Mouse (Mus musculus): ENCODE results near the gene Bahcc1. TPM values are rescaled to one million over a fixed set of nuclear protein-coding genes. Genes with fewer than 3 reads are reported as not detected.

The Bahcc1 gene
- polyA plus RNA-seq, 1 experiment from 2014 or later: 8.2 TPM

- H3K4me3 ChIP-seq (replicated peaks; ENCODE audit: low read depth, low read length): peak overlapping the region; percentile 94
- WGBS: under 1% methylated on average over 50 of the region's 51 CpGs
- peak overlapping the region; percentile 100 for H3K4me2 ChIP-seq (ENCODE audit: low read length)
- no peak for TF ChIP-seq CTCF (IDR thresholded peaks at IDR 0.05; ENCODE audit: low read depth)
- peak overlapping the region; percentile 86 for H3K27ac ChIP-seq
- DNase-seq (ENCODE audit: low spot score) (peak; percentile 54), ATAC-seq (replicated peaks; ENCODE audit: low FRiP score, low read depth) (no peak)
- H3K9ac ChIP-seq (ENCODE audit: low read depth, low read length): peak overlapping the region; percentile 99
- H3K4me1 ChIP-seq (replicated peaks; ENCODE audit: insufficient read depth, low read length): peaks cover 24% of the 10 kb centered on the region
- H3K9me3 ChIP-seq (replicated peaks; ENCODE audit: low read length): no peaks in the 10 kb centered on the region
- no peaks in the 10 kb centered on the region for H3K36me3 ChIP-seq (ENCODE audit: insufficient read depth, low read length)
- no peaks in the 10 kb centered on the region for H3K27me3 ChIP-seq (ENCODE audit: insufficient read depth, low read length)
Observed at GRCm38 (mm10) chr11:120233441-120234135, 841 bp downstream of the Bahcc1 start.

- peak overlapping the region; percentile 94 for H3K4me3 ChIP-seq (replicated peaks; ENCODE audit: low read depth, low read length)
- no peaks in the 10 kb centered on the region for H3K36me3 ChIP-seq (ENCODE audit: insufficient read depth, low read length)
- H3K27ac ChIP-seq: peak overlapping the region; percentile 86
- peaks cover 26% of the 10 kb centered on the region for H3K4me1 ChIP-seq (replicated peaks; ENCODE audit: insufficient read depth, low read length)
- H3K4me2 ChIP-seq (ENCODE audit: low read length): peak overlapping the region; percentile 100
- ATAC-seq (replicated peaks; ENCODE audit: low FRiP score, low read depth) (no peak), DNase-seq (ENCODE audit: low spot score) (peak; percentile 65)
- no peaks in the 10 kb centered on the region for H3K9me3 ChIP-seq (replicated peaks; ENCODE audit: low read length)
- H3K27me3 ChIP-seq (ENCODE audit: insufficient read depth, low read length): no peaks in the 10 kb centered on the region
- TF ChIP-seq CTCF (IDR thresholded peaks at IDR 0.05; ENCODE audit: low read depth): no peak
- peak overlapping the region; percentile 99 for H3K9ac ChIP-seq (ENCODE audit: low read depth, low read length)
- under 1% methylated on average over 52 of the region's 52 CpGs for WGBS
Observed at GRCm38 (mm10) chr11:120234136-120234775, 1.5 kb downstream of the Bahcc1 start.

- Histone ChIP-seq H3K9me3 (replicated peaks; ENCODE audit: low read length) (no peaks in the 10 kb centered on the region), H3K27ac (peak overlapping the region; percentile 86), H3K9ac (ENCODE audit: low read depth, low read length) (peak overlapping the region; percentile 99), H3K36me3 (ENCODE audit: insufficient read depth, low read length) (no peaks in the 10 kb centered on the region), H3K4me2 (ENCODE audit: low read length) (peak overlapping the region; percentile 100), H3K4me3 (replicated peaks; ENCODE audit: low read depth, low read length) (peak overlapping the region; percentile 94), H3K4me1 (replicated peaks; ENCODE audit: insufficient read depth, low read length) (peaks cover 27% of the 10 kb centered on the region), H3K27me3 (ENCODE audit: insufficient read depth, low read length) (no peaks in the 10 kb centered on the region)
- DNase-seq (ENCODE audit: low spot score) (peak; percentile 61), ATAC-seq (replicated peaks; ENCODE audit: low FRiP score, low read depth) (no peak)
- TF ChIP-seq CTCF (IDR thresholded peaks at IDR 0.05; ENCODE audit: low read depth): no peak
- 1% methylated on average over 35 of the region's 39 CpGs for WGBS
Observed at GRCm38 (mm10) chr11:120234776-120235181, 2.0 kb downstream of the Bahcc1 start.

GRCm38 (mm10) chr11:120235385-120236113 is 2.8 kb downstream of the Bahcc1 start:
- TF ChIP-seq CTCF (IDR thresholded peaks at IDR 0.05; ENCODE audit: low read depth): no peak
- ATAC-seq (replicated peaks; ENCODE audit: low FRiP score, low read depth) (no peak), DNase-seq (ENCODE audit: low spot score) (peak; percentile 78)
- peak overlapping the region; percentile 100 for H3K4me2 ChIP-seq (ENCODE audit: low read length)
- H3K27ac ChIP-seq: peak overlapping the region; percentile 91
- no peaks in the 10 kb centered on the region for H3K27me3 ChIP-seq (ENCODE audit: insufficient read depth, low read length)
- H3K9me3 ChIP-seq (replicated peaks; ENCODE audit: low read length): no peaks in the 10 kb centered on the region
- H3K9ac ChIP-seq (ENCODE audit: low read depth, low read length): peak overlapping the region; percentile 93
- H3K4me3 ChIP-seq (replicated peaks; ENCODE audit: low read depth, low read length): peak overlapping the region; percentile 94
- no peaks in the 10 kb centered on the region for H3K36me3 ChIP-seq (ENCODE audit: insufficient read depth, low read length)
- peaks cover 31% of the 10 kb centered on the region for H3K4me1 ChIP-seq (replicated peaks; ENCODE audit: insufficient read depth, low read length)
- under 1% methylated on average over 40 of the region's 40 CpGs for WGBS

- Histone ChIP-seq H3K9ac (ENCODE audit: low read depth, low read length) (peak overlapping the region; percentile 93), H3K9me3 (replicated peaks; ENCODE audit: low read length) (no peaks in the 10 kb centered on the region), H3K27me3 (ENCODE audit: insufficient read depth, low read length) (no peaks in the 10 kb centered on the region), H3K36me3 (ENCODE audit: insufficient read depth, low read length) (no peaks in the 10 kb centered on the region), H3K4me1 (replicated peaks; ENCODE audit: insufficient read depth, low read length) (peaks cover 36% of the 10 kb centered on the region), H3K4me2 (ENCODE audit: low read length) (peak overlapping the region; percentile 100), H3K27ac (peak overlapping the region; percentile 91), H3K4me3 (replicated peaks; ENCODE audit: low read depth, low read length) (peak overlapping the region; percentile 94)
- 0% methylated on average over 13 of the region's 13 CpGs for WGBS
- peak; percentile 53 for DNase-seq (ENCODE audit: low spot score)
- ATAC-seq (replicated peaks; ENCODE audit: low FRiP score, low read depth): no peak
- TF ChIP-seq CTCF (IDR thresholded peaks at IDR 0.05; ENCODE audit: low read depth): no peak
Observed at GRCm38 (mm10) chr11:120236114-120236437, 3.3 kb downstream of the Bahcc1 start.

GRCm38 (mm10) chr11:120236438-120237165 is 3.9 kb downstream of the Bahcc1 start:
- peak overlapping the region; percentile 94 for H3K4me3 ChIP-seq (replicated peaks; ENCODE audit: low read depth, low read length)
- H3K4me2 ChIP-seq (ENCODE audit: low read length): peak overlapping the region; percentile 100
- H3K27ac ChIP-seq: peak overlapping the region; percentile 91
- peak overlapping the region; percentile 93 for H3K9ac ChIP-seq (ENCODE audit: low read depth, low read length)
- TF ChIP-seq CTCF (IDR thresholded peaks at IDR 0.05; ENCODE audit: low read depth): no peak
- no peaks in the 10 kb centered on the region for H3K36me3 ChIP-seq (ENCODE audit: insufficient read depth, low read length)
- no peaks in the 10 kb centered on the region for H3K27me3 ChIP-seq (ENCODE audit: insufficient read depth, low read length)
- ATAC-seq (replicated peaks; ENCODE audit: low FRiP score, low read depth) (no peak), DNase-seq (ENCODE audit: low spot score) (peak; percentile 67)
- peaks cover 41% of the 10 kb centered on the region for H3K4me1 ChIP-seq (replicated peaks; ENCODE audit: insufficient read depth, low read length)
- under 1% methylated on average over 86 of the region's 96 CpGs for WGBS
- no peaks in the 10 kb centered on the region for H3K9me3 ChIP-seq (replicated peaks; ENCODE audit: low read length)

All from kidney, postnatal 0 days (tissue).